Mouse (Mus musculus): ENCODE results near the gene Fbln2. TPM values are rescaled to one million over a fixed set of nuclear protein-coding genes. Genes with fewer than 3 reads are reported as not detected.

The Fbln2 gene
- total and polyA plus RNA-seq, 2 experiments from 2014 or later, result 120 to 222 TPM

- H3K36me3 ChIP-seq (replicated peaks; ENCODE audit: control insufficient read depth, insufficient read depth, low read length), result 0 out of 2 replicates have a peak, but pooled peaks cover 10% of the 10 kb centered on the region
- no peak for TF ChIP-seq CTCF (IDR thresholded peaks at IDR 0.05; ENCODE audit: low read depth)
- TF ChIP-seq EP300 (IDR thresholded peaks at IDR 0.05; ENCODE audit: low read depth), result no peak
- H3K4me1 ChIP-seq (ENCODE audit: control insufficient read depth, insufficient read depth), result no peaks in the 10 kb centered on the region
- ATAC-seq (ENCODE audit: insufficient read depth, low read depth) (no peak), DNase-seq (ENCODE audit: low spot score) (no peak)
- no peak overlapping the region for H3K4me3 ChIP-seq (ENCODE audit: low read depth, low read length)
- H3K9me3 ChIP-seq (replicated peaks; ENCODE audit: control insufficient read depth, low read length), result no peaks in the 10 kb centered on the region
- no peak overlapping the region for H3K4me2 ChIP-seq (ENCODE audit: low read depth, low read length)
- no peak overlapping the region for H3K9ac ChIP-seq (replicated peaks; ENCODE audit: low read depth, low read length)
- no peak overlapping the region for H3K27ac ChIP-seq (ENCODE audit: low read depth)
- H3K27me3 ChIP-seq (ENCODE audit: control insufficient read depth, insufficient read depth, low read length), result no peaks in the 10 kb centered on the region
- WGBS, result 58% methylated on average over 6 of the region's 6 CpGs
These were observed 24.2 kb downstream of the Fbln2 start for GRCm38 (mm10) chr6:91236429-91236828.

GRCm38 (mm10) chr6:91237273-91237672 is 25.0 kb downstream of the Fbln2 start:
- no peak overlapping the region for H3K9ac ChIP-seq (replicated peaks; ENCODE audit: low read depth, low read length)
- no peak overlapping the region for H3K4me2 ChIP-seq (ENCODE audit: low read depth, low read length)
- DNase-seq (ENCODE audit: low spot score), result no peak
- H3K27ac ChIP-seq (ENCODE audit: low read depth), result no peak overlapping the region
- 36% methylated on average over 2 of the region's 2 CpGs for WGBS
- H3K9me3 ChIP-seq (replicated peaks; ENCODE audit: control insufficient read depth, low read length), result no peaks in the 10 kb centered on the region
- H3K36me3 ChIP-seq (replicated peaks; ENCODE audit: control insufficient read depth, insufficient read depth, low read length), result 0 out of 2 replicates have a peak, but pooled peaks cover 10% of the 10 kb centered on the region
- no peaks in the 10 kb centered on the region for H3K27me3 ChIP-seq (ENCODE audit: control insufficient read depth, insufficient read depth, low read length)
- no peak for ATAC-seq (ENCODE audit: insufficient read depth, low read depth)
- H3K4me1 ChIP-seq (ENCODE audit: control insufficient read depth, insufficient read depth), result no peaks in the 10 kb centered on the region
- no peak for TF ChIP-seq CTCF (IDR thresholded peaks at IDR 0.05; ENCODE audit: low read depth)
- TF ChIP-seq EP300 (IDR thresholded peaks at IDR 0.05; ENCODE audit: low read depth), result no peak
- no peak overlapping the region for H3K4me3 ChIP-seq (ENCODE audit: low read depth, low read length)

DNA sequence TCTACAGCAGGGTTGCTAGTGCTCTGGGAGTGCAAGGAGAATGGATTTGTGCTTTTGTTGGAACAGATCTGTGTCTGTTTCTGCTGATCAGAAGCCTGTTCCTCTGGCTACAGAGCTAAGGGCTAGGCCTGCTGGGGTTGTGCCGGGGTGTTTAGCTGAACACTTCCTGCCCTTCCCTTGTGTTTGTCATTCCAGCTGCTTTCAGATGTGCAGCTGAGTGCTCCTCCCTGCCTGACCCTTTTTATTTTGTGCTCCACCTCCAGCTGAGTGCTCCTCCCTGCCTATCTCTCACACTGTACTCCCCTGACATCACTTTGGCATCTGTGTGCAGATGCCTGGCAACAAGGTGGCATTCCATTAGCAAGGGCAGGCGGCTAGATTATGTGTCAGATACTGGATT is 28.3 kb downstream of the Fbln2 start:
- H3K36me3 ChIP-seq (replicated peaks; ENCODE audit: control insufficient read depth, insufficient read depth, low read length), result 0 out of 2 replicates have a peak, but pooled peaks cover 10% of the 10 kb centered on the region
- no peak overlapping the region for H3K9ac ChIP-seq (replicated peaks; ENCODE audit: low read depth, low read length)
- no peak overlapping the region for H3K27ac ChIP-seq (ENCODE audit: low read depth)
- H3K4me1 ChIP-seq (ENCODE audit: control insufficient read depth, insufficient read depth), result no peaks in the 10 kb centered on the region
- no peak for TF ChIP-seq CTCF (IDR thresholded peaks at IDR 0.05; ENCODE audit: low read depth)
- TF ChIP-seq EP300 (IDR thresholded peaks at IDR 0.05; ENCODE audit: low read depth), result no peak
- ATAC-seq (ENCODE audit: insufficient read depth, low read depth), result no peak
- no peak overlapping the region for H3K4me2 ChIP-seq (ENCODE audit: low read depth, low read length)
- WGBS, result 40% methylated on average over 2 of the region's 2 CpGs
- no peaks in the 10 kb centered on the region for H3K9me3 ChIP-seq (replicated peaks; ENCODE audit: control insufficient read depth, low read length)
- DNase-seq (ENCODE audit: low spot score), result no peak
- no peak overlapping the region for H3K4me3 ChIP-seq (ENCODE audit: low read depth, low read length)
- no peaks in the 10 kb centered on the region for H3K27me3 ChIP-seq (ENCODE audit: control insufficient read depth, insufficient read depth, low read length)

- DNase-seq (ENCODE audit: low spot score) (no peak), ATAC-seq (ENCODE audit: insufficient read depth, low read depth) (no peak)
- TF ChIP-seq EP300 (IDR thresholded peaks at IDR 0.05; ENCODE audit: low read depth) (no peak), CTCF (IDR thresholded peaks at IDR 0.05; ENCODE audit: low read depth) (no peak)
- no peaks in the 10 kb centered on the region for H3K9me3 ChIP-seq (replicated peaks; ENCODE audit: control insufficient read depth, low read length)
- no peak overlapping the region for H3K9ac ChIP-seq (replicated peaks; ENCODE audit: low read depth, low read length)
- H3K4me2 ChIP-seq (ENCODE audit: low read depth, low read length), result no peak overlapping the region
- H3K36me3 ChIP-seq (replicated peaks; ENCODE audit: control insufficient read depth, insufficient read depth, low read length), result 0 out of 2 replicates have a peak, but pooled peaks cover 10% of the 10 kb centered on the region
- no peaks in the 10 kb centered on the region for H3K27me3 ChIP-seq (ENCODE audit: control insufficient read depth, insufficient read depth, low read length)
- no peak overlapping the region for H3K4me3 ChIP-seq (ENCODE audit: low read depth, low read length)
- no peaks in the 10 kb centered on the region for H3K4me1 ChIP-seq (ENCODE audit: control insufficient read depth, insufficient read depth)
- no peak overlapping the region for H3K27ac ChIP-seq (ENCODE audit: low read depth)
These were observed 28.7 kb downstream of the Fbln2 start for GRCm38 (mm10) chr6:91240964-91241363.

DNA sequence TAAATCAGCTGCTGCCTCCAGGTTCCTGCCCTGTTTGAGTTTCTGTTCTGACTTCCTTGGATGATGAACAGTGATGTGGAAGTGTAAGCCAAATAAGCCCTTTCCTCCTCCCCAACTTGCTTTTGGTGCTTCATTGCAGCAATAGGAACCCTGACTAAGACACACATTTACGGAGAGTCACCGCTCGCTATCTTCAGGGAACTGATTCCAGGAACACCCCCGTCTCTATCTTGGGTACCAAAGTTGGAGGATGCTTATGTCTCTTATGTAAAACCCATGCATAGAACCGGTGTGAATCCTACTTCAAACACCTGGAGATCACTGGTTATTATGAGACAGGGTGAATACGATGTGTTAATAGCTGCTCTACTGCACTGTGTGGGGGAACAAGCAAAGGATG is 31.1 kb downstream of the Fbln2 start:
- no peak overlapping the region for H3K27ac ChIP-seq (ENCODE audit: low read depth)
- H3K4me1 ChIP-seq (ENCODE audit: control insufficient read depth, insufficient read depth), result no peaks in the 10 kb centered on the region
- 80% methylated on average over 6 of the region's 6 CpGs for WGBS
- no peaks in the 10 kb centered on the region for H3K9me3 ChIP-seq (replicated peaks; ENCODE audit: control insufficient read depth, low read length)
- no peaks in the 10 kb centered on the region for H3K27me3 ChIP-seq (ENCODE audit: control insufficient read depth, insufficient read depth, low read length)
- no peak overlapping the region for H3K4me3 ChIP-seq (ENCODE audit: low read depth, low read length)
- DNase-seq (ENCODE audit: low spot score), result no peak
- TF ChIP-seq EP300 (IDR thresholded peaks at IDR 0.05; ENCODE audit: low read depth) (no peak), CTCF (IDR thresholded peaks at IDR 0.05; ENCODE audit: low read depth) (no peak)
- H3K36me3 ChIP-seq (replicated peaks; ENCODE audit: control insufficient read depth, insufficient read depth, low read length), result 0 out of 2 replicates have a peak, but pooled peaks cover 5% of the 10 kb centered on the region
- no peak for ATAC-seq (ENCODE audit: insufficient read depth, low read depth)
- H3K4me2 ChIP-seq (ENCODE audit: low read depth, low read length), result no peak overlapping the region
- H3K9ac ChIP-seq (replicated peaks; ENCODE audit: low read depth, low read length), result no peak overlapping the region

DNA sequence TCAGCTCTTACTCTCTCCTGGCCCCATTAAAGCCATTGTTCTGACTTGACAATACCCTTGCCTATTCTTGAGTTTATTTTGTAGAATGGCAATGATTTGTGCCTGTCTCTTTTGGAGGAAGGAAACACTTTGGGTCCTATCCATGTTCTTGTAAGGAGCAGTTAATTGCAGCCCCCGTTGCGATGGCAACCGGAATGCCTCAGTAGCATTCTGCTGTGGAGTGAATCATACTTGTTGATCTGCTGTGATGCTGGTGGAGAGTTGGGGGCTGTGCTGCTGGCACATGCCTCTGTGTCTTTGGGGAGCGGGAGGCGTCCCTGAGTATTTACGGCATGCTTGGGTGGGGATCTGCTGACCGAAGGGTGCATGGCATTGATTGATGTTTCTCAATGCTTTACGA is 32.1 kb downstream of the Fbln2 start:
- DNase-seq (ENCODE audit: low spot score) (no peak), ATAC-seq (ENCODE audit: insufficient read depth, low read depth) (no peak)
- TF ChIP-seq EP300 (IDR thresholded peaks at IDR 0.05; ENCODE audit: low read depth) (no peak), CTCF (IDR thresholded peaks at IDR 0.05; ENCODE audit: low read depth) (no peak)
- Histone ChIP-seq H3K36me3 (replicated peaks; ENCODE audit: control insufficient read depth, insufficient read depth, low read length) (no peaks in the 10 kb centered on the region), H3K9me3 (replicated peaks; ENCODE audit: control insufficient read depth, low read length) (no peaks in the 10 kb centered on the region), H3K27ac (ENCODE audit: low read depth) (no peak overlapping the region), H3K9ac (replicated peaks; ENCODE audit: low read depth, low read length) (no peak overlapping the region), H3K4me3 (ENCODE audit: low read depth, low read length) (no peak overlapping the region), H3K4me1 (ENCODE audit: control insufficient read depth, insufficient read depth) (no peaks in the 10 kb centered on the region), H3K4me2 (ENCODE audit: low read depth, low read length) (no peak overlapping the region), H3K27me3 (ENCODE audit: control insufficient read depth, insufficient read depth, low read length) (no peaks in the 10 kb centered on the region)
- 86% methylated on average over 8 of the region's 8 CpGs for WGBS

Data from heart, postnatal 0 days (tissue).